Mouse (Mus musculus): ENCODE measurements around the gene Grap2. TPM values are rescaled to one million over a fixed set of nuclear protein-coding genes. Genes with fewer than 3 reads are reported as not detected.
A peak's percentile ranks its signal among the peaks of the same experiment; 100 is the strongest.

The Grap2 gene
- polyA plus RNA-seq, 1 experiment = 0.25 TPM

GRCm38 (mm10) chr15:80613904-80614303 is 41.5 kb downstream of the Grap2 start:
- H3K27ac ChIP-seq (ENCODE audit: insufficient read depth, low read length) = no peak overlapping the region
- H3K4me1 ChIP-seq (ENCODE audit: control insufficient read depth, insufficient read depth, low read length) = no peaks in the 10 kb centered on the region
- no peak for TF ChIP-seq POLR2A (IDR thresholded peaks at IDR 0.05; ENCODE audit: extremely low read depth, insufficient read depth, low read length)
- no peak for TF ChIP-seq CTCF (IDR thresholded peaks at IDR 0.05; ENCODE audit: extremely low read depth, insufficient read depth, low read length)
- H3K4me3 ChIP-seq (ENCODE audit: insufficient read depth, low read length) = no peak overlapping the region

- H3K27ac ChIP-seq (ENCODE audit: insufficient read depth, low read length) = no peak overlapping the region
- no peaks in the 10 kb centered on the region for H3K4me1 ChIP-seq (ENCODE audit: control insufficient read depth, insufficient read depth, low read length)
- no peak overlapping the region for H3K4me3 ChIP-seq (ENCODE audit: insufficient read depth, low read length)
- TF ChIP-seq POLR2A (IDR thresholded peaks at IDR 0.05; ENCODE audit: extremely low read depth, insufficient read depth, low read length) (no peak), CTCF (IDR thresholded peaks at IDR 0.05; ENCODE audit: extremely low read depth, insufficient read depth, low read length) (no peak)
Measured at GRCm38 (mm10) chr15:80614500-80615289, 42.3 kb downstream of the Grap2 start.

GRCm38 (mm10) chr15:80615290-80615570 is 42.8 kb downstream of the Grap2 start:
- no peak for TF ChIP-seq POLR2A (IDR thresholded peaks at IDR 0.05; ENCODE audit: extremely low read depth, insufficient read depth, low read length)
- H3K4me3 ChIP-seq (ENCODE audit: insufficient read depth, low read length) = no peak overlapping the region
- H3K27ac ChIP-seq (ENCODE audit: insufficient read depth, low read length) = no peak overlapping the region
- H3K4me1 ChIP-seq (ENCODE audit: control insufficient read depth, insufficient read depth, low read length) = no peaks in the 10 kb centered on the region

- no peak for TF ChIP-seq POLR2A (IDR thresholded peaks at IDR 0.05; ENCODE audit: extremely low read depth, insufficient read depth, low read length)
- TF ChIP-seq CTCF (IDR thresholded peaks at IDR 0.05; ENCODE audit: extremely low read depth, insufficient read depth, low read length) = no peak
- Histone ChIP-seq H3K27ac (ENCODE audit: insufficient read depth, low read length) (no peak overlapping the region), H3K4me3 (ENCODE audit: insufficient read depth, low read length) (no peak overlapping the region), H3K4me1 (ENCODE audit: control insufficient read depth, insufficient read depth, low read length) (no peaks in the 10 kb centered on the region)
Measured at GRCm38 (mm10) chr15:80615636-80616383, 43.4 kb downstream of the Grap2 start.

GRCm38 (mm10) chr15:80617839-80618238 is 45.4 kb downstream of the Grap2 start:
- Histone ChIP-seq H3K27ac (ENCODE audit: insufficient read depth, low read length) (no peak overlapping the region), H3K4me1 (ENCODE audit: control insufficient read depth, insufficient read depth, low read length) (no peaks in the 10 kb centered on the region), H3K4me3 (ENCODE audit: insufficient read depth, low read length) (no peak overlapping the region)
- TF ChIP-seq CTCF (IDR thresholded peaks at IDR 0.05; ENCODE audit: extremely low read depth, insufficient read depth, low read length) (peak; percentile 44), POLR2A (IDR thresholded peaks at IDR 0.05; ENCODE audit: extremely low read depth, insufficient read depth, low read length) (no peak)

- H3K27ac ChIP-seq (ENCODE audit: insufficient read depth, low read length) = no peak overlapping the region
- H3K4me1 ChIP-seq (ENCODE audit: control insufficient read depth, insufficient read depth, low read length) = no peaks in the 10 kb centered on the region
- H3K4me3 ChIP-seq (ENCODE audit: insufficient read depth, low read length) = no peak overlapping the region
- TF ChIP-seq CTCF (IDR thresholded peaks at IDR 0.05; ENCODE audit: extremely low read depth, insufficient read depth, low read length) = no peak
- TF ChIP-seq POLR2A (IDR thresholded peaks at IDR 0.05; ENCODE audit: extremely low read depth, insufficient read depth, low read length) = no peak
Measured at GRCm38 (mm10) chr15:80619166-80619565, 46.8 kb downstream of the Grap2 start.

- Histone ChIP-seq H3K4me3 (ENCODE audit: insufficient read depth, low read length) (no peak overlapping the region), H3K4me1 (ENCODE audit: control insufficient read depth, insufficient read depth, low read length) (no peaks in the 10 kb centered on the region), H3K27ac (ENCODE audit: insufficient read depth, low read length) (no peak overlapping the region)
- TF ChIP-seq CTCF (IDR thresholded peaks at IDR 0.05; ENCODE audit: extremely low read depth, insufficient read depth, low read length) (no peak), POLR2A (IDR thresholded peaks at IDR 0.05; ENCODE audit: extremely low read depth, insufficient read depth, low read length) (no peak)
Measured at GRCm38 (mm10) chr15:80619786-80620185, 47.4 kb downstream of the Grap2 start.

- no peak for TF ChIP-seq POLR2A (IDR thresholded peaks at IDR 0.05; ENCODE audit: extremely low read depth, insufficient read depth, low read length)
- TF ChIP-seq CTCF (IDR thresholded peaks at IDR 0.05; ENCODE audit: extremely low read depth, insufficient read depth, low read length) = no peak
- Histone ChIP-seq H3K27ac (ENCODE audit: insufficient read depth, low read length) (no peak overlapping the region), H3K4me1 (ENCODE audit: control insufficient read depth, insufficient read depth, low read length) (no peaks in the 10 kb centered on the region), H3K4me3 (ENCODE audit: insufficient read depth, low read length) (no peak overlapping the region)
Measured at GRCm38 (mm10) chr15:80620371-80620770, 48.0 kb downstream of the Grap2 start.

GRCm38 (mm10) chr15:80623171-80623837 is 50.9 kb downstream of the Grap2 start:
- H3K27ac ChIP-seq (ENCODE audit: insufficient read depth, low read length) = no peak overlapping the region
- H3K4me1 ChIP-seq (ENCODE audit: control insufficient read depth, insufficient read depth, low read length) = no peaks in the 10 kb centered on the region
- H3K4me3 ChIP-seq (ENCODE audit: insufficient read depth, low read length) = no peak overlapping the region
- TF ChIP-seq POLR2A (IDR thresholded peaks at IDR 0.05; ENCODE audit: extremely low read depth, insufficient read depth, low read length) (no peak), CTCF (IDR thresholded peaks at IDR 0.05; ENCODE audit: extremely low read depth, insufficient read depth, low read length) (no peak)
